Mouse (Mus musculus) olfactory bulb, adult 2 months (tissue): ENCODE data around the gene Fam162a. TPM values are rescaled to one million over a fixed set of nuclear protein-coding genes. Genes with fewer than 3 reads are reported as not detected.
"Not testable (repeated sequence)": the region's sequence is repeated elsewhere in the genome, so short reads cannot be mapped to it uniquely, and the experiment has no call there.

ENCODE experiments used
- H3K27ac ChIP-seq: fragments of 200-500 bp; 2 replicates; pipeline ENCODE4 v1.5.1; 2012; ENCODE audit warnings: low read depth, low read length; ENCODE audit not compliant: insufficient read depth
- H3K4me1 ChIP-seq: fragments of 200-500 bp; 2 replicates; pipeline ENCODE4 v1.6.1; 2012; ENCODE audit warnings: low read length; ENCODE audit not compliant: control insufficient read depth, insufficient read depth
- H3K4me3 ChIP-seq: fragments of 200-500 bp; 2 replicates; pipeline ENCODE4 v1.5.1; 2012; ENCODE audit warnings: mild to moderate bottlenecking, low read depth, low read length, moderate library complexity; ENCODE audit not compliant: insufficient read depth
- CTCF ChIP-seq: fragments of 200-500 bp; IDR thresholded peaks from 2 replicates; pipeline ENCODE4 v1.5.1; 2012; ENCODE audit warnings: low read depth, mild to moderate bottlenecking, low read length, moderate library complexity; ENCODE audit not compliant: insufficient read depth
- POLR2A ChIP-seq: fragments of 200-500 bp; IDR thresholded peaks from 2 replicates; pipeline ENCODE4 v1.6.1; 2012; ENCODE audit warnings: mild to moderate bottlenecking, low read depth, low read length, moderate library complexity; ENCODE audit not compliant: insufficient read depth
- WGBS: fragments of 180-500 bp; shearing (Covaris S2); methylation state at CpG from one replicate; pipeline ENCODE4 v1.1.7; 2018; 5-methylcytosine and 5-hydroxymethylcytosine counted together
- polyA plus RNA-seq: library from polyadenylated mRNA; stranded (reverse); fragments of >200 nt; gene quantifications from 2 replicates; pipeline ENCODE4 v1.2.4, GENCODE M21; 2012; ENCODE audit warnings: low replicate concordance; ENCODE audit not compliant: missing spikeins, insufficient read depth, insufficient read length

Fam162a gene
- not detected in 2 replicates for polyA plus RNA-seq

GRCm38 (mm10) chr16:36071450-36072379, at the start of gene Fam162a, which contains the start of gene Ccdc58:
Gene Fam162a (minus strand): TSS chr16:36071594.
Gene Ccdc58 (plus strand): TSS chr16:36071685.
- Histone ChIP-seq H3K4me3 (peak within 1 kb of the TSS; percentile 67), H3K4me1 (peaks cover 2% of the 10 kb centered on the region; the same call in 1 of the 2 replicates), H3K27ac (peak within 1 kb of the TSS; percentile 97)
- TF ChIP-seq POLR2A (peak; percentile 98), CTCF (no peak)
- WGBS = under 1% methylated on average over 81 of the region's 81 CpGs

GRCm38 (mm10) chr16:36115751-36116150, 44.4 kb upstream of the Fam162a start:
- not testable (repeated sequence) for H3K4me3 ChIP-seq, H3K27ac ChIP-seq, H3K4me1 ChIP-seq
- 97% methylated on average over 6 of the region's 6 CpGs for WGBS

GRCm38 (mm10) chr16:36111486-36111885, 40.1 kb upstream of the Fam162a start:
- not testable (repeated sequence) for H3K27ac ChIP-seq, H3K4me1 ChIP-seq, H3K4me3 ChIP-seq

- Histone ChIP-seq H3K4me3 (no peak overlapping the region), H3K27ac (no peak overlapping the region), H3K4me1 (no peaks in the 10 kb centered on the region)
- WGBS = 94% methylated on average over 1 of the region's 1 CpGs
- no peak for TF ChIP-seq POLR2A
Observed at GRCm38 (mm10) chr16:36102211-36102610, 30.8 kb upstream of the Fam162a start.

- Histone ChIP-seq H3K4me3 (no peak overlapping the region), H3K4me1 (no peaks in the 10 kb centered on the region), H3K27ac (no peak overlapping the region)
- TF ChIP-seq CTCF (no peak), POLR2A (no peak)
- 88% methylated on average over 1 of the region's 1 CpGs for WGBS
Observed at GRCm38 (mm10) chr16:36101526-36101925, 30.1 kb upstream of the Fam162a start.

- not testable (repeated sequence) for H3K4me1 ChIP-seq, H3K4me3 ChIP-seq, H3K27ac ChIP-seq
- 94% methylated on average over 12 of the region's 12 CpGs for WGBS
Observed at GRCm38 (mm10) chr16:36097813-36098499, 26.6 kb upstream of the Fam162a start.

GRCm38 (mm10) chr16:36094079-36094478, 22.7 kb upstream of the Fam162a start:
- Histone ChIP-seq H3K4me3 (no peak overlapping the region), H3K27ac (no peak overlapping the region), H3K4me1 (no peaks in the 10 kb centered on the region)
- 75% methylated on average over 3 of the region's 3 CpGs for WGBS
- TF ChIP-seq CTCF = no peak
- no peak for TF ChIP-seq POLR2A

- no peak for TF ChIP-seq CTCF
- no peak for TF ChIP-seq POLR2A
- no peak overlapping the region for H3K4me3 ChIP-seq
- no peaks in the 10 kb centered on the region for H3K4me1 ChIP-seq
- no peak overlapping the region for H3K27ac ChIP-seq
- 89% methylated on average over 11 of the region's 11 CpGs for WGBS
Observed at GRCm38 (mm10) chr16:36090785-36091509, 19.6 kb upstream of the Fam162a start.
